Mouse (Mus musculus): Measurements from ENCODE around the gene Gm813. TPM values are rescaled to one million over a fixed set of nuclear protein-coding genes. Genes with fewer than 3 reads are reported as not detected.

The Gm813 gene
- total and polyA plus RNA-seq, 2 experiments from 2014 or later, result not detected

GRCm38 (mm10) chr16:58617346-58617745, 568 bp upstream of the Gm813 start:
- no peak for DNase-seq (ENCODE audit: low spot score)
- no peak overlapping the region for H3K9ac ChIP-seq (replicated peaks; ENCODE audit: low read length)
- no peak for ATAC-seq
- no peak overlapping the region for H3K27ac ChIP-seq
- no peaks in the 10 kb centered on the region for H3K36me3 ChIP-seq (ENCODE audit: insufficient read depth, low read length)
- no peak for TF ChIP-seq CTCF (IDR thresholded peaks at IDR 0.05; ENCODE audit: low read depth)
- H3K27me3 ChIP-seq (ENCODE audit: insufficient read depth, low read length), result no peaks in the 10 kb centered on the region
- no peak overlapping the region for H3K4me2 ChIP-seq (ENCODE audit: low read depth, low read length)
- H3K9me3 ChIP-seq (ENCODE audit: low read length), result no peaks in the 10 kb centered on the region
- no peaks in the 10 kb centered on the region for H3K4me1 ChIP-seq (ENCODE audit: insufficient read depth, low read length)
- H3K4me3 ChIP-seq (ENCODE audit: low read length), result no peak overlapping the region

GRCm38 (mm10) chr16:58612969-58613368, 3.8 kb downstream of the Gm813 start:
- DNase-seq (ENCODE audit: low spot score), result no peak
- no peak overlapping the region for H3K4me3 ChIP-seq (ENCODE audit: low read length)
- no peak for ATAC-seq
- no peak for TF ChIP-seq CTCF (IDR thresholded peaks at IDR 0.05; ENCODE audit: low read depth)
- H3K4me2 ChIP-seq (ENCODE audit: low read depth, low read length), result no peak overlapping the region
- no peak overlapping the region for H3K9ac ChIP-seq (replicated peaks; ENCODE audit: low read length)
- no peaks in the 10 kb centered on the region for H3K27me3 ChIP-seq (ENCODE audit: insufficient read depth, low read length)
- no peaks in the 10 kb centered on the region for H3K4me1 ChIP-seq (ENCODE audit: insufficient read depth, low read length)
- H3K36me3 ChIP-seq (ENCODE audit: insufficient read depth, low read length), result no peaks in the 10 kb centered on the region
- no peaks in the 10 kb centered on the region for H3K9me3 ChIP-seq (ENCODE audit: low read length)
- 71% methylated on average over 3 of the region's 3 CpGs for WGBS
- no peak overlapping the region for H3K27ac ChIP-seq

- Histone ChIP-seq H3K4me2 (ENCODE audit: low read depth, low read length) (no peak overlapping the region), H3K27me3 (ENCODE audit: insufficient read depth, low read length) (no peaks in the 10 kb centered on the region), H3K36me3 (ENCODE audit: insufficient read depth, low read length) (no peaks in the 10 kb centered on the region), H3K4me1 (ENCODE audit: insufficient read depth, low read length) (no peaks in the 10 kb centered on the region), H3K27ac (no peak overlapping the region), H3K4me3 (ENCODE audit: low read length) (no peak overlapping the region), H3K9me3 (ENCODE audit: low read length) (no peaks in the 10 kb centered on the region), H3K9ac (replicated peaks; ENCODE audit: low read length) (no peak overlapping the region)
- TF ChIP-seq CTCF (IDR thresholded peaks at IDR 0.05; ENCODE audit: low read depth), result no peak
- 74% methylated on average over 5 of the region's 5 CpGs for WGBS
- no peak for ATAC-seq
- DNase-seq (ENCODE audit: low spot score), result no peak
Measured at GRCm38 (mm10) chr16:58607101-58607500, 9.7 kb downstream of the Gm813 start.

- ATAC-seq (no peak), DNase-seq (ENCODE audit: low spot score) (no peak)
- Histone ChIP-seq H3K4me2 (ENCODE audit: low read depth, low read length) (no peak overlapping the region), H3K27me3 (ENCODE audit: insufficient read depth, low read length) (no peaks in the 10 kb centered on the region), H3K4me3 (ENCODE audit: low read length) (no peak overlapping the region), H3K36me3 (ENCODE audit: insufficient read depth, low read length) (no peaks in the 10 kb centered on the region), H3K9me3 (ENCODE audit: low read length) (no peaks in the 10 kb centered on the region), H3K9ac (replicated peaks; ENCODE audit: low read length) (no peak overlapping the region), H3K27ac (no peak overlapping the region), H3K4me1 (ENCODE audit: insufficient read depth, low read length) (no peaks in the 10 kb centered on the region)
- no peak for TF ChIP-seq CTCF (IDR thresholded peaks at IDR 0.05; ENCODE audit: low read depth)
Measured at GRCm38 (mm10) chr16:58604680-58605079, 12.1 kb downstream of the Gm813 start.

DNA sequence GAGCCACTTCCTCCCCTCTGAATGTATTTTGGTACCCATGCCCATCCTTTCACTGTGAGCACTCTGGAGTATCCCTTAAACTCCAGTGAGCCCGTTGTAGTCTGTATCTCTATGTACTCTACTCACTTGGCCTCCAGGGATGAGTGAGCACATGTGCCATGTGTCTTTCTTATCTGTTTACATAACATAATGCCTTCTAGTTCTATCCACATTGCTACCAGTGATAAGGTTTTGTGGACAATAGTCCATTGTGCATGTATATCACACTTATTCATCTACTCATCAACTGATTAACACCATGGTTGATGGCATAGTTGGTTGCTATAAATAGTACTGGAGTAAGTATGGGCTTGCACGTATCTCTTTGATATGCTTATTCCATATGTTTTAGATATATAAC, 12.9 kb downstream of the Gm813 start:
- H3K9ac ChIP-seq (replicated peaks; ENCODE audit: low read length), result no peak overlapping the region
- H3K27me3 ChIP-seq (ENCODE audit: insufficient read depth, low read length), result no peaks in the 10 kb centered on the region
- TF ChIP-seq CTCF (IDR thresholded peaks at IDR 0.05; ENCODE audit: low read depth), result no peak
- H3K4me3 ChIP-seq (ENCODE audit: low read length), result no peak overlapping the region
- no peaks in the 10 kb centered on the region for H3K4me1 ChIP-seq (ENCODE audit: insufficient read depth, low read length)
- ATAC-seq (no peak), DNase-seq (ENCODE audit: low spot score) (no peak)
- WGBS, result 94% methylated on average over 2 of the region's 2 CpGs
- no peaks in the 10 kb centered on the region for H3K36me3 ChIP-seq (ENCODE audit: insufficient read depth, low read length)
- no peak overlapping the region for H3K27ac ChIP-seq
- no peak overlapping the region for H3K4me2 ChIP-seq (ENCODE audit: low read depth, low read length)
- H3K9me3 ChIP-seq (ENCODE audit: low read length), result no peaks in the 10 kb centered on the region

DNA sequence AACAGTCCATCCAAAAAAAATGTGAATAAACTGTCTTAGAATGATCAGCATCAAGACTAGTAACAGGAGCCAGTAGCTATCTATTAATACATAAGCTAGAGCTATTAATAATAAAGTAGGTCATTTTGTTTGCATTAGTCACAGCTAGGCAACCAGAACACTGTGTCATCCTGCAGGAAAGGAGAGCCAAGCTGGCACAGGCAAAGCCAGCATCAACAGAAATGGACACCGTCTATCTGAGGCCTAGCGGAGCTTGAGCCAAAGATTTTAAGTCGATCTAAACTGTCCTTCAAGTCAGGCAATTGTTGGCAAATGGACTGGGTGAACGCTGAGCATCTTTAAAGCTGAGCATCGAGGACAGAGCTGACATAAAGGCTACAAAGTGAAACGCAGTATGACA, 15.9 kb downstream of the Gm813 start:
- 72% methylated on average over 6 of the region's 6 CpGs for WGBS
- ATAC-seq (no peak), DNase-seq (ENCODE audit: low spot score) (no peak)
- TF ChIP-seq CTCF (IDR thresholded peaks at IDR 0.05; ENCODE audit: low read depth), result no peak
- H3K9ac ChIP-seq (replicated peaks; ENCODE audit: low read length), result no peak overlapping the region
- no peak overlapping the region for H3K4me2 ChIP-seq (ENCODE audit: low read depth, low read length)
- H3K27ac ChIP-seq, result no peak overlapping the region
- no peak overlapping the region for H3K4me3 ChIP-seq (ENCODE audit: low read length)
- H3K36me3 ChIP-seq (ENCODE audit: insufficient read depth, low read length), result no peaks in the 10 kb centered on the region
- H3K4me1 ChIP-seq (ENCODE audit: insufficient read depth, low read length), result no peaks in the 10 kb centered on the region
- H3K27me3 ChIP-seq (ENCODE audit: insufficient read depth, low read length), result no peaks in the 10 kb centered on the region
- no peaks in the 10 kb centered on the region for H3K9me3 ChIP-seq (ENCODE audit: low read length)

GRCm38 (mm10) chr16:58591299-58591698, 25.5 kb downstream of the Gm813 start:
- no peaks in the 10 kb centered on the region for H3K9me3 ChIP-seq (ENCODE audit: low read length)
- ATAC-seq, result no peak

More at GRCm38 (mm10) chr16:58591299-58591698, 25.5 kb downstream of the Gm813 start:
- Histone ChIP-seq H3K4me1 (ENCODE audit: insufficient read depth, low read length) (no peaks in the 10 kb centered on the region), H3K36me3 (ENCODE audit: insufficient read depth, low read length) (no peaks in the 10 kb centered on the region), H3K4me2 (ENCODE audit: low read depth, low read length) (no peak overlapping the region), H3K27ac (no peak overlapping the region), H3K27me3 (ENCODE audit: insufficient read depth, low read length) (no peaks in the 10 kb centered on the region), H3K4me3 (ENCODE audit: low read length) (no peak overlapping the region), H3K9ac (replicated peaks; ENCODE audit: low read length) (no peak overlapping the region)
- no peak for TF ChIP-seq CTCF (IDR thresholded peaks at IDR 0.05; ENCODE audit: low read depth)
- 86% methylated on average over 3 of the region's 3 CpGs for WGBS
- no peak for DNase-seq (ENCODE audit: low spot score)

Measured in hindbrain, postnatal 0 days (tissue).